In the genomic region with DNA sequence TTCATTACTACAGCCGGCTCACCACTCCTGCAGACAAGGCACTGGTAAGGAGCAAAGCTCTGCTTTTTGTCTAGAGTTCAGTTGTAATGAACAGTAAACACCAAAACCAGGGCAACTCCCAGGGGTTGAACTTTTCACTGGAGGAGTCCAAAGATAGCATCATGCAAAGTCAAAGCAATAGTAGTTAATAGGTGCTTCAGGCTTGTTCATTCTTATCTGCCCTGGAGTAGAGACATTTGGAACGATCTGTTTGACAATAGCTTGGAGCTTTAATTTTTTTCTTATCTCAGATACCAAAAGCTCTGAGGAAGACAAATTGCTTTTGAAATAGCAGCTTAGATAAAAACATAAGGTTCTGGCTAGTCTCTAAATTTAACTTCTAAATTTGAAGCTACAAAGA, we compare ENCODE assay signal across 12 mouse cellular contexts. TPM values are rescaled to one million over a fixed set of nuclear protein-coding genes. Genes with fewer than 3 reads are reported as not detected.
"Had no signal": no experiment of that assay in that cellular context is flagged by ENCODE, and none has a peak within 500 bp of the region (broad histone marks: within the 10 kb centered on the region; RNA-seq: fewer than 3 reads in every experiment).

No protein-coding gene starts in this region.

- H3K4me2 ChIP-seq: intestine, embryonic 15.5 days; limb, embryonic 13.5 days; midbrain, embryonic 11.5 days had no signal

- H3K27me3 ChIP-seq: intestine, embryonic 15.5 days; limb, embryonic 13.5 days had no signal

- H3K27ac ChIP-seq: intestine, embryonic 15.5 days; kidney, postnatal 0 days; layer of hippocampus, adult 2 months; limb, embryonic 13.5 days had no signal

- ATAC-seq: intestine, embryonic 15.5 days had no signal

- H3K4me1 ChIP-seq: intestine, embryonic 15.5 days had no signal

- DNase-seq: kidney, adult 8-10 months; kidney, postnatal 36 days; left cerebral cortex, postnatal 4 days; lung, adult 18-20 months; right cerebral cortex, postnatal 14 days; thymus, postnatal 4 days had no signal

- H3K9me3 ChIP-seq: intestine, embryonic 15.5 days; limb, embryonic 13.5 days had no signal

- H3K36me3 ChIP-seq: intestine, embryonic 15.5 days had no signal

- H3K9ac ChIP-seq: intestine, embryonic 15.5 days; limb, embryonic 13.5 days had no signal

- H3K4me3 ChIP-seq: intestine, embryonic 15.5 days; layer of hippocampus, adult 2 months; limb, embryonic 13.5 days had no signal

RNA-seq across cellular contexts. Expression of gene Ddx4, which starts 33.9 kb away (rescaled TPM):
- polyA plus RNA-seq: small intestine, adult 2 months had no signal
